Mouse (Mus musculus): ENCODE results near the gene Clec2g.

DNA sequence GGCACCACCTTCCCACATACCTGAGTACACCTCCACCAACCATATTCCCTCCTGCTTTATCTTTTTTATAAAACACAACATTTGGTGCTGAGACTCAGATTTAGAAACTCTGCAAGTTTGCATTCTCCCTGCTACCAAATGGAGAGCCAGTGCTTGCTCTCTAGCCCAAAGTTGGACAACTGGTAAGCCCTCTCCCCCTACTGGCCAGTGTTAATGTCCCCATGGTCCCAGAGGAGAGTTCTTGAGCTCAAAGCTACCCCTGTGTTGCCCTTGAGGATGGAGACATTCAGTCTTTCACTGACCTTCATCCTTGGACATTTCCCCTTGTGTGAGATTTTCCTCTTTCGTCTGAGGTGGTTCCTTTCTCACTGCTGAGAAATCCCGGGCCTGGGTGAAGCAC, 34.1 kb upstream of the Clec2g start:
- TF ChIP-seq GATA1 (IDR thresholded peaks at IDR 0.05; ENCODE audit: borderline replicate concordance, low read length): no peak
- no peak for TF ChIP-seq FLI1 (IDR thresholded peaks at IDR 0.05; ENCODE audit: low read length)

All from megakaryocyte, embryonic 14.5 days (primary cell).